Mouse (Mus musculus) CH12.LX (cell line): ENCODE data around the gene Spi1.

Source experiments
- CTCF ChIP-seq, 2 experiments: IDR thresholded peaks in 1 of 2; conservative IDR thresholded peaks in 1 of 2; 2 replicates each; pipeline ENCODE4 v1.5.1; 2011 to 2012; ENCODE audit warnings: low read depth in 2 of 2, low read length in 2 of 2, improper control_type of control experiment in 1 of 2, inconsistent platforms in 1 of 2, mild to moderate bottlenecking in 1 of 2, moderate library complexity in 1 of 2
- EP300 ChIP-seq: IDR thresholded peaks from 2 replicates; pipeline ENCODE4 v1.6.1; 2011; ENCODE audit warnings: low read length, improper control_type of control experiment
- NELFE ChIP-seq: IDR thresholded peaks from 2 replicates; pipeline ENCODE4 v1.6.1; 2011; ENCODE audit warnings: low read depth, low read length, improper control_type of control experiment
- POLR2A ChIP-seq: IDR thresholded peaks from 2 replicates; pipeline ENCODE4 v1.6.1; 2011; ENCODE audit warnings: low read depth, mild to moderate bottlenecking, improper control_type of control experiment, low read length
- POLR2AphosphoS2 ChIP-seq: IDR thresholded peaks from 2 replicates; pipeline ENCODE4 v1.6.1; 2011; ENCODE audit warnings: low read depth, low read length, improper control_type of control experiment
- RAD21 ChIP-seq: IDR thresholded peaks from 2 replicates; pipeline ENCODE4 v1.6.1; 2011; ENCODE audit warnings: low read depth, mild to moderate bottlenecking, low read length, improper control_type of control experiment, moderate library complexity
- USF1 ChIP-seq: IDR thresholded peaks from 2 replicates; pipeline ENCODE4 v1.6.1; 2014; ENCODE audit warnings: low read depth, mild to moderate bottlenecking, inconsistent platforms, low read length, improper control_type of control experiment

DNA sequence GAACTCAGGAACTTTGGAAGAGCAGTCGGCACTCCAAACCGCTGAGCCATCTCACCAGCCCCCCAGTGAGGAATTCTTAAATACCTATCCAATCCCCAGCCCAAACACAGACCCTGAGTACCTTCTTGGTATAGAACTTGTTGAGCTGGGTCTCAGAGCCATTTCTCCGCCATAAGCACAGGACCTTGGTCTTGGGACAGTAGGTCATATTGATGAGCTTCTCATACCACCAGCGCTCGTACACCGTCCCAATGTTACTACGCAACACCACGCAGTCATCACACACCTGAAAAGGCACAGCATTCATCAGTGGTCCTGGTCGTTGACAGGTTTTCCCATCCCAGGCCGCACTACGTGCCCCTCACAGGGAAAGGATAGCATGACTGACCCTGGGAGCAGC, 61.2 kb downstream of the Spi1 start:
- TF ChIP-seq CTCF (conservative IDR thresholded peaks at IDR 0.05 in 1 of 2, IDR thresholded peaks at IDR 0.05 in 1 of 2; ENCODE audit: low read depth in 2 of 2, low read length in 2 of 2) = no peak
- no peak for TF ChIP-seq RAD21
- TF ChIP-seq POLR2A = no peak
- no peak for TF ChIP-seq EP300
- TF ChIP-seq NELFE = no peak
- TF ChIP-seq USF1 = no peak
- no peak for TF ChIP-seq POLR2AphosphoS2
